Mouse (Mus musculus) forebrain, postnatal 0 days (tissue): ENCODE measurements around the gene Ly6g6d. TPM values are rescaled to one million over a fixed set of nuclear protein-coding genes. Genes with fewer than 3 reads are reported as not detected.

ENCODE experiments used
- ATAC-seq: fragments of 200-750 bp; cut with Nextera tagmentation; 2 replicates; pipeline ENCODE4 v1.8.0; 2017; ENCODE audit warnings: mild to moderate bottlenecking, moderate library complexity
- DNase-seq: peaks from one replicate; pipeline ENCODE4 v3.0.0-alpha.2; 2015
- H3K27ac ChIP-seq: fragments of 300-500 bp; sonication (generic); 2 replicates; pipeline ENCODE4 v1.5.1; 2014; ENCODE audit warnings: low read depth, mild to moderate bottlenecking, antibody characterized with exemption, low read length, moderate library complexity, mixed read lengths
- H3K27me3 ChIP-seq: fragments of 300-500 bp; sonication (generic); 2 replicates; pipeline ENCODE4 v1.6.1; 2014; ENCODE audit warnings: mild to moderate bottlenecking, low read length, mixed read lengths; ENCODE audit not compliant: insufficient read depth
- H3K36me3 ChIP-seq: fragments of 300-500 bp; sonication (generic); 2 replicates; pipeline ENCODE4 v1.6.1; 2014; ENCODE audit warnings: mild to moderate bottlenecking, moderate library complexity; ENCODE audit not compliant: insufficient read depth
- H3K4me1 ChIP-seq: fragments of 300-500 bp; sonication (generic); 2 replicates; pipeline ENCODE4 v1.6.1; 2014; ENCODE audit warnings: antibody characterized with exemption; ENCODE audit not compliant: insufficient read depth
- H3K4me2 ChIP-seq: fragments of 300-500 bp; sonication (generic); 2 replicates; pipeline ENCODE4 v1.6.1; 2014; ENCODE audit warnings: low read depth, mild to moderate bottlenecking, moderate library complexity
- H3K4me3 ChIP-seq: fragments of 300-500 bp; sonication (generic); 2 replicates; pipeline ENCODE4 v1.5.1; 2014; ENCODE audit warnings: low read depth, low read length, mixed read lengths
- H3K9ac ChIP-seq: fragments of 300-500 bp; sonication (generic); 2 replicates; pipeline ENCODE4 v1.6.1; 2014; ENCODE audit warnings: mild to moderate bottlenecking
- H3K9me3 ChIP-seq: fragments of 300-500 bp; sonication (generic); 2 replicates; pipeline ENCODE4 v1.6.1; 2016; ENCODE audit warnings: low read length
- CTCF ChIP-seq: sonication (generic); IDR thresholded peaks from 2 replicates; pipeline ENCODE4 v1.5.1; 2016; ENCODE audit warnings: antibody characterized with exemption, control low read depth, low read depth
- WGBS: fragments of 180-500 bp; shearing (Covaris S2); extraction: QIAGEN DNeasy Blood & Tissue Kit; methylation state at CpG from one replicate; pipeline ENCODE4 v1.1.7; 2014; 5-methylcytosine and 5-hydroxymethylcytosine counted together
- polyA plus RNA-seq: library from polyadenylated mRNA; unstranded; fragments of >200 nt; fragmentation: Nextera tagmentation; extraction: Ambion mirVana; gene quantifications from 2 replicates; pipeline ENCODE4 v1.2.1, GENCODE M21; 2015
- total RNA-seq: library from RNA; depleted of rRNA; stranded (reverse); fragments of >200 nt; gene quantifications from 2 replicates; pipeline ENCODE4 v1.2.3, GENCODE M21; 2014

Ly6g6d gene
- total and polyA plus RNA-seq, 2 experiments from 2014 or later = 1.6 TPM; not detected in 1

GRCm38 (mm10) chr17:35060737-35061297 is 17.0 kb downstream of the Ly6g6d start:
- ATAC-seq (no peak), DNase-seq (no peak)
- H3K27ac ChIP-seq = no peak overlapping the region
- peaks cover 12% of the 10 kb centered on the region for H3K36me3 ChIP-seq
- TF ChIP-seq CTCF = no peak
- no peaks in the 10 kb centered on the region for H3K9me3 ChIP-seq
- H3K4me3 ChIP-seq = peak overlapping the region; percentile 79
- peak overlapping the region; percentile 83 for H3K4me2 ChIP-seq
- H3K27me3 ChIP-seq = peaks cover 4% of the 10 kb centered on the region
- 0 out of 2 replicates have a peak overlapping the region, but pooled peaks have one; percentile 65 for H3K9ac ChIP-seq
- WGBS = 63% methylated on average over 22 of the region's 22 CpGs
- peaks cover 16% of the 10 kb centered on the region; the same call in 1 of the 2 replicates for H3K4me1 ChIP-seq

- no peak for TF ChIP-seq CTCF
- Histone ChIP-seq H3K4me3 (peak overlapping the region; percentile 79), H3K4me1 (peaks cover 12% of the 10 kb centered on the region; the same call in 1 of the 2 replicates), H3K4me2 (peak overlapping the region; percentile 83), H3K27ac (no peak overlapping the region), H3K36me3 (peaks cover 12% of the 10 kb centered on the region), H3K9me3 (no peaks in the 10 kb centered on the region), H3K27me3 (peaks cover 3% of the 10 kb centered on the region), H3K9ac (peak overlapping the region; percentile 65)
- WGBS = 16% methylated on average over 14 of the region's 14 CpGs
- DNase-seq (no peak), ATAC-seq (no peak)
Measured at GRCm38 (mm10) chr17:35060071-35060470, 17.8 kb downstream of the Ly6g6d start.

- H3K4me1 ChIP-seq = peaks cover 9% of the 10 kb centered on the region; the same call in 1 of the 2 replicates
- peak within 1 kb of the TSS; percentile 79 for H3K4me3 ChIP-seq
- H3K36me3 ChIP-seq = peaks cover 13% of the 10 kb centered on the region
- peak within 1 kb of the TSS; percentile 65 for H3K9ac ChIP-seq
- ATAC-seq (peak; percentile 90), DNase-seq (peak; percentile 90)
- peak; percentile 82 for TF ChIP-seq CTCF
- H3K9me3 ChIP-seq = no peaks in the 10 kb centered on the region
- H3K27ac ChIP-seq = peak within 1 kb of the TSS; percentile 86
- no peaks in the 10 kb centered on the region for H3K27me3 ChIP-seq
- 1% methylated on average over 57 of the region's 57 CpGs for WGBS
- H3K4me2 ChIP-seq = peak within 1 kb of the TSS; percentile 83
Measured at GRCm38 (mm10) chr17:35058911-35059892, 18.7 kb downstream of the Ly6g6d start, which contains the start of gene Ddah2. Gene Ddah2, plus strand, starts transcription at chr17:35059035.

GRCm38 (mm10) chr17:35058316-35058715 is 19.5 kb downstream of the Ly6g6d start:
- H3K4me2 ChIP-seq = peak overlapping the region; percentile 83
- WGBS = 74% methylated on average over 9 of the region's 9 CpGs
- ATAC-seq = no peak

GRCm38 (mm10) chr17:35057090-35057489 is 20.8 kb downstream of the Ly6g6d start:
- H3K9me3 ChIP-seq = no peaks in the 10 kb centered on the region
- H3K9ac ChIP-seq = no peak overlapping the region
- H3K4me3 ChIP-seq = no peak overlapping the region
- DNase-seq (no peak), ATAC-seq (no peak)
- TF ChIP-seq CTCF = no peak
- H3K4me1 ChIP-seq = peaks cover 10% of the 10 kb centered on the region; the same call in 1 of the 2 replicates
- WGBS = 79% methylated on average over 3 of the region's 3 CpGs
- no peaks in the 10 kb centered on the region for H3K27me3 ChIP-seq
- peaks cover 17% of the 10 kb centered on the region for H3K36me3 ChIP-seq
- H3K4me2 ChIP-seq = no peak overlapping the region
- H3K27ac ChIP-seq = no peak overlapping the region

More at GRCm38 (mm10) chr17:35058316-35058715, 19.5 kb downstream of the Ly6g6d start:
- Histone ChIP-seq H3K4me3 (peak overlapping the region; percentile 79), H3K9me3 (no peaks in the 10 kb centered on the region), H3K27me3 (no peaks in the 10 kb centered on the region), H3K27ac (peak overlapping the region; percentile 86), H3K36me3 (peaks cover 17% of the 10 kb centered on the region), H3K4me1 (peaks cover 9% of the 10 kb centered on the region; the same call in 1 of the 2 replicates), H3K9ac (peak overlapping the region; percentile 65; the same call in 1 of the 2 replicates)
- no peak for TF ChIP-seq CTCF
- DNase-seq = no peak

GRCm38 (mm10) chr17:35055691-35056495 is 22.0 kb downstream of the Ly6g6d start:
- WGBS = 90% methylated on average over 7 of the region's 7 CpGs
- no peak for ATAC-seq

More at GRCm38 (mm10) chr17:35055691-35056495, 22.0 kb downstream of the Ly6g6d start:
- Histone ChIP-seq H3K36me3 (peaks cover 7% of the 10 kb centered on the region), H3K4me3 (no peak overlapping the region), H3K4me2 (no peak overlapping the region), H3K9ac (no peak overlapping the region), H3K27me3 (no peaks in the 10 kb centered on the region), H3K9me3 (no peaks in the 10 kb centered on the region), H3K27ac (no peak overlapping the region), H3K4me1 (peaks cover 16% of the 10 kb centered on the region; the same call in 1 of the 2 replicates)
- DNase-seq = no peak
- no peak for TF ChIP-seq CTCF
